Mouse (Mus musculus) embryo, embryonic 9.5 days (tissue): ENCODE data around the gene Ncoa1.
"Not testable (repeated sequence)": the region's sequence is repeated elsewhere in the genome, so short reads cannot be mapped to it uniquely, and the experiment has no call there.

Experiments used
- DNase-seq: peaks from one replicate; pipeline ENCODE4 v3.0.0-alpha.2; 2017; ENCODE audit errors: extremely low spot score

Ncoa1 gene

DNA sequence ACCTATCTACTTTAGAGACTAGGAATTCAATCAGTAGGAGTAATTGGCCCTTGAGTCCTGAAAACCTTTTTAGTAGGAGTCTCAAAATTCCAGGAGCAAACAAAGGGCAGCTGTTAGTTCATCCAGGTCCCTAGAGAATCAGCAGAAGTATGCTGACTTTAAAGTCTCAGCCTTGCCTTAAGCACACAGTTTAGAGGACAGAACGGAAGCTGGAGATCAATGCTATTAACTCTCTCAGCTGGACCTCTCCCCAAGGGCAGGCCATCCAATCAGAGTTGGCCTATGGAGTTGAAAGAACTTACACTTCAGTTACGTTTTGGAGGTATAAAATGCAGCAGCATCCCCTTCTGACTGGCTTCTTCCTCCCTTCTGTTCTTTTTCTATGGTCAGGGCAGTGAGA, 154.8 kb downstream of the Ncoa1 start:
- DNase-seq = no peak

DNA sequence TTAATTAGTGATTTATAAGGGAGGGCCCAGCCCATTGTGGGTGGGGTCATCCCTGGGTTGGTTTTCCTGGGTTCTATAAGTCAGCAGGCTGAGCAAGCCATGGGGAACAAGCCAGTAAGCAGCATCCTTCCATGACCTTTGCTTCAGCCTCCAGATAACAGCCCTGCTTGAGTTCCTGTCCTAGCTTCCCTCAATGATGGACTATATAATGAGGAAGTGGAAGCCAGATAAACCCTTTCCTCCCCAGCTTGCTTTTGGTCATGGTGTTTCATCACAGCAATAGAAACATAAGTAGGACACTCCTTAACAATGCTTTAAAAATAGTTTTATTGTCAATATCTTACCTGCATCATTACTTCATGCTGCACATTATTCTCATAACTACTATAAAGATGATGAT, 163.2 kb downstream of the Ncoa1 start:
- DNase-seq = no peak

GRCm38 (mm10) chr12:4306712-4307313, 170.2 kb downstream of the Ncoa1 start:
- DNase-seq = no peak

GRCm38 (mm10) chr12:4299300-4299699, 177.7 kb downstream of the Ncoa1 start:
- DNase-seq = no peak

- DNase-seq = no peak
Observed at GRCm38 (mm10) chr12:4298626-4299025, 178.4 kb downstream of the Ncoa1 start.

DNA sequence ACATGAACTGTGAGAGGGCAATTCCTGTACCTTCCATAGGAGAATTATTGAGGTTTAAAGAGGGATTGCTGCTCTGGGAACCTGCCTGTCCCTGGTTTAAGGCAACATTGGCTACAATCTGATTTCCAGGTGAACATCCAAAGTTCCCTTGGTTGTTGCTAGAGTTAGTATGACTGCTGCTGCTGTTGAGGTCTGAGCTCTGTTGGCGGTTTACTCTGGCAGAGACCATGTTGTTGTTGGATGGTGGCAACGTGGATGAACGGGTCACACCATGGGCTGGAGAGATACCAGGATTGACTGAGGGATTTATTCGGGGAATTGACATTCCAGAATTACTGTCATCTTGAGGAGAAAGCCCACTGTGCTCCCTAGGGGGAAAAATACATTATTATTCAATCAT, 181.1 kb downstream of the Ncoa1 start:
- no peak for DNase-seq

- DNase-seq = no peak
Observed at GRCm38 (mm10) chr12:4295281-4295680, 181.7 kb downstream of the Ncoa1 start.

- no peak for DNase-seq
Observed at GRCm38 (mm10) chr12:4293813-4294212, 183.2 kb downstream of the Ncoa1 start.

GRCm38 (mm10) chr12:4285186-4285585, 191.8 kb downstream of the Ncoa1 start:
- no peak for DNase-seq

- DNase-seq = no peak
Observed at GRCm38 (mm10) chr12:4279878-4280277, 197.1 kb downstream of the Ncoa1 start.

DNA sequence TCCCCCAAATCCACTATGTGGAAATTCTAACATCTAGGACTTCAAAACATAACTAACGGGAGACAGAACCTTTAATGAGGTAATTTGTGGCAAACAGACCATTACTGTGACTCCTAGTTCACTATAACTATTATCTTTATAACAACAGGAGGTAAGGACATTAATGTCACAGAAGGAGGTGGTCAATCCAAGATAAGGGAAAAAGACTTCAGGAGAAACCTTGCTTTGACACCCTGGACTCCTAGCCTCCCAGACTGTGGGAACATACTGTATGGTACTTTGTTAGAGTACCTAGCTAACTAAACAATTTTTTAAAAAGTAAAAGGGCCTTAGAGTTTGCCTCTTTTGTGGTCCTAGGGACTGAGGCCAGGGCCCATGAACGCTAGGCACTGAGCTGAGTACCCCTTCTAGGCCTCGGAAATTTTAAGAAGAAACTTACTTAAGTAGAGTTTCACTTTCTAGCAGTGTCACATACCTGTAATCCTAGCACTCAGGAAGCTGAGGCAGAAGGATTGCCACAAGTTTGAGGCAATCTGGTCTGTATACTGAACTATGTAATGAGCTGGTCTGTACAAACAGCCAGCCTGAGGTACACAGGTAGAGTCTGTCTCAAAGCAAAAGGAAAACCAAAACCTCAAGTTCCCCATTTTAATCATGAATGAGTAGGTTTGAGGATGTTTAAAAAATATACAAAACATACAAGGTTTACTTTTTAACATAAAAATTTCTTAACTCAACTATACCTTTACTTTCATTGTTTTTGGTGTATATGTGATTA, 197.8 kb downstream of the Ncoa1 start:
- no peak for DNase-seq

GRCm38 (mm10) chr12:4271078-4271477, 205.9 kb downstream of the Ncoa1 start:
- DNase-seq = no peak

DNA sequence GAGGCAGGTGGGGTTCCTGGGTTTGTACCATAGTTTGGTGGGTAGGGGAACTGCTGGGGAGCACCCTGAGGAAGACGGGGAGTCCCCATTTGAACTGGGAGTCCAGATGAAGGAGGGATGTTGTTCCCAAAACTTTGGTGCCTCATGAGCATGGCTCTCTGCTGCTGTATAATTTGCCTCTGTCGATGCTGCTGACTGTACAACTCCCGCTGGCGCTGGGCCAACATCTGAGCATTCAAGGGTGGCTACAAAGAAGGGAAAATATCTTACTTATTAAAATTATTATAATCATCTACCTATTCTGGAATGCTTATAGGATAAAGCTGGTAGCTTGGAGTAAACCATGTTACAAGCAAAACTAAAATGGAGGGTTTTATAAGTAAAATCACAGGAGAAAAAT, 209.2 kb downstream of the Ncoa1 start:
- no peak for DNase-seq

DNA sequence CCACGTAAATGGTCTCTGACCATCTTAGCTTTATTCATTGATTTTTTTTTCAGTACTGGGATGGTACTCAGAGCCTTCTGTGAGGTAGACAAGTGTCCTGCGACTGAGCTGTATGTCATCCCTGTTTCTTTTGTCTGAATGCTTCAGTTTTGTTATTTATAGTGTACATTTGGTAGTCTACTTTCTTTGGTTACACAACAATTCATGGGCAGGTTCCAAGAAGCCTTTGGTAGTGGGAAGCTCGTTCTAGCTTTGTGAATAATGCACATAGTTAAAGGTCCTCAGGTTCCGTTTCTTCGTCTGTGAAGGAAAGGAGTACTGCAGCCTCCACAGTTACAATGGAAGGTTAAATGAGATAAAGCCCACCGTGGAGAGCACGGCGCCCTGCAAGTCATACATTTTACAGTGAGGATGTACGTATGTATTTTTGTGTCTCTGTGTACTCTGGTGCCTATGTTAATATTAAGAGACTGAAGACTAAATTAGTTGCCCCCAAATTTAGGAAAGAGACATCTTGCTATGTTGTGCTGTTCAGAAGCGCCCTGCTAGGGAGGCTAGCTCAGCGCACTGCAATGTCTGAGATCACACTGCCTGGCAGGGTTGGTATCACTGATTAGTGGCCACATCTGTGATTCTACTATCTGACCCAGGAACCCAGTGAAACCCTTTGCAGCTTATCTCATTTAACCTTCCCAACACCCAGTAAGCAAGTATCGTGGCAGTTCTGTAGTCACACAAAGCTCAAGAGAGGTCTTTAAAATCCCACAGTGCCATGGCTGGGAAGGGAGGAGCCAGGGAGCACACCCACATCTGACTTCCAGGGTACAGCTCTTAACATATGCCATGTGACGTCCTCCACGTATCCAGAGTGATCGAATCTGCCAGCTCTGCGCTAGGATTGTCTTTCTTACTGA, 224.0 kb downstream of the Ncoa1 start:
- no peak for DNase-seq

DNA sequence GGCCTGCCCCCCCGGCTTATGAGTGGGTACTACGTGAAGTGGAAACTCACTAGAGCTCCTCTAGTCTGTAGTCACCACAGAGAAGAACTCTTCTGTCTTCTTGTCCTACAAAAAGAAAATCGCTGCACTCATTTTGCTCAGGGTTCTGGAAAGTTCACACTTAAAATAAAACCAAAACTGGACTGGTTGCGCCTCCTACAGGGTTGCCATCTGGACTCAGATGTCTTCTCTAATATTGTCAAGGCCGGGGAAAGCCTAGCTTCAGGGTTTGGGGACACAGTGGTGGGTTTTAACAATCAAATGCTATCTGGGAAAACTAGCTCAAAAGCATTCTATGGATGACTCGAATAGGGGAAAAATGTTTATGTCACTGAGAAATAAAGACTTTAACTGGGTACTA, 227.2 kb downstream of the Ncoa1 start:
- DNase-seq = no peak

DNA sequence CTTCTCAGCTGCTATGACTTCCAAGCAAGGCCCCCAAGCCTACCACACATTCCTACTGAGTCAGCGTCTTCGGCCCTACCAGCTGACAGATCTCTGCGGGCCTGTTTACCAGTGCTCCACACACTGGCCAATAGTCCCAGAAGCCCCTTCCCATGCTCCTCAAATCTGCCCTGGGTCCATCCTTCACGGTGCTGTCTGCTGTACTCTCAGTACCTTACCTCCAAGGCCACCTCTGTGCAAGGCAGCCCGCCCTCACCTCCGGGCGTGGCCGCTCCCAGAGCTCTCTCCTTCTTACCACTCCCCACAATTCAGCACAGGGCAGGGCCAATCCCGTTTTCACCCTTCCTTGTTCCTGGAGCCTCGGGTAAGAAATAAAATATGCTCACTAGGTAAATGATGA, 231.2 kb downstream of the Ncoa1 start:
- DNase-seq = no peak

GRCm38 (mm10) chr12:4243805-4244204, 233.2 kb downstream of the Ncoa1 start:
- no peak for DNase-seq

GRCm38 (mm10) chr12:4240281-4240680, 236.7 kb downstream of the Ncoa1 start:
- DNase-seq = not testable (repeated sequence)

DNA sequence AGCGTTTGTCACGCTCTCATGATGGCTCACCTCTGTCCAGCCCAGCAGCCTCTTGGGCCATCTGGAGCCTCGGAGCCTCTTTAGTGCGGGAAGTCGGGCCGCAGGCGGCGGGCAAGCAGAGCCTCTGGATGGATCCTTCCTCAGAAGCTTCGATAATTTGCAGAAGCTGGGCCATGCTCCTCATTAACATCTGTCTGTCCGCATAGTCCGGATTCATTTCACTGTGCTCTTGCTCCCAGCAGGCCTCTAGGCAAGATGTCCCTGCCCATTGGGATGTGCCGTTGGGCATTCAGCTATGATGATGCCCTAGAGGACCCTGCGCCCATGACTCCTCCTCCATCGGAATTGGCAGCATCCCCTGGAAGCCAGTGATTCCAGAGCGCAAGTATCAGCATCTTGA, 239.5 kb downstream of the Ncoa1 start:
- no peak for DNase-seq

GRCm38 (mm10) chr12:4233572-4234508, 243.1 kb downstream of the Ncoa1 start, which contains the start of the genes Ptrhd1 and Cenpo:
TSS of gene Ptrhd1 (plus strand) at chr12:4234027.
TSS of gene Cenpo (minus strand) at chr12:4234294.
- DNase-seq = peak; percentile 97

- DNase-seq = no peak
Observed at GRCm38 (mm10) chr12:4232777-4233176, 244.2 kb downstream of the Ncoa1 start.
